In genomic region chr1:43377491-43378263, GRCm38 (mm10) we compare ENCODE assay signal across 24 mouse cellular contexts.
"Had no signal": no experiment of that assay in that cellular context is flagged by ENCODE, and none has a peak within 500 bp of the region (broad histone marks: within the 10 kb centered on the region; RNA-seq: fewer than 3 reads in every experiment).

No protein-coding gene starts in this region.

- H3K4me3 ChIP-seq: forebrain, embryonic 15.5 days; heart, adult 2 months; heart, embryonic 13.5 days; heart, embryonic 15.5 days; hindbrain, embryonic 13.5 days; hindbrain, embryonic 15.5 days; limb, embryonic 13.5 days; limb, embryonic 15.5 days; liver, embryonic 13.5 days; liver, embryonic 15.5 days had no signal

- ATAC-seq: forebrain, embryonic 15.5 days; forebrain, postnatal 0 days; hindbrain, postnatal 0 days had no signal

- H3K9ac ChIP-seq: forebrain, embryonic 15.5 days; forebrain, postnatal 0 days; heart, embryonic 13.5 days; heart, embryonic 15.5 days; hindbrain, embryonic 13.5 days; hindbrain, embryonic 15.5 days; limb, embryonic 13.5 days; limb, embryonic 15.5 days; liver, embryonic 13.5 days; liver, embryonic 15.5 days had no signal

- H3K4me1 ChIP-seq: forebrain, embryonic 15.5 days; heart, embryonic 13.5 days; heart, embryonic 15.5 days; hindbrain, embryonic 13.5 days; hindbrain, embryonic 15.5 days; limb, embryonic 13.5 days; limb, embryonic 15.5 days; liver, embryonic 13.5 days; liver, embryonic 15.5 days had no signal

- DNase-seq: forebrain, postnatal 0 days; gastrocnemius, postnatal 14 days; gastrocnemius, postnatal 36 days; heart, adult 11 months; heart, adult 2 months; heart, postnatal 14 days; heart, postnatal 36 days; kidney, adult 2 months; kidney, adult 9 months; kidney, postnatal 36 days; layer of hippocampus, adult 9-11 months; layer of hippocampus, postnatal 36 days; left cerebral cortex, postnatal 4 days; liver, embryonic 13.5 days had no signal

- H3K4me2 ChIP-seq: forebrain, embryonic 15.5 days; heart, embryonic 11.5 days; heart, embryonic 13.5 days; heart, embryonic 15.5 days; hindbrain, embryonic 13.5 days; hindbrain, embryonic 15.5 days; limb, embryonic 13.5 days; limb, embryonic 15.5 days; liver, embryonic 13.5 days; liver, embryonic 15.5 days had no signal

- H3K27ac ChIP-seq: forebrain, embryonic 15.5 days; heart, adult 2 months; heart, embryonic 13.5 days; heart, embryonic 15.5 days; hindbrain, embryonic 13.5 days; hindbrain, embryonic 15.5 days; hindbrain, postnatal 0 days; limb, embryonic 13.5 days; limb, embryonic 15.5 days; liver, embryonic 13.5 days; liver, embryonic 15.5 days had no signal

- H3K9me3 ChIP-seq: forebrain, embryonic 15.5 days; heart, embryonic 13.5 days; heart, embryonic 15.5 days; hindbrain, embryonic 13.5 days; hindbrain, embryonic 15.5 days; limb, embryonic 13.5 days; limb, embryonic 15.5 days; liver, embryonic 13.5 days; liver, embryonic 15.5 days had no signal

- H3K36me3 ChIP-seq: forebrain, embryonic 15.5 days; heart, embryonic 13.5 days; heart, embryonic 15.5 days; hindbrain, embryonic 13.5 days; hindbrain, embryonic 15.5 days; limb, embryonic 13.5 days; limb, embryonic 15.5 days; liver, embryonic 13.5 days; liver, embryonic 15.5 days had no signal

- H3K27me3 ChIP-seq: forebrain, embryonic 15.5 days; heart, embryonic 13.5 days; heart, embryonic 15.5 days; hindbrain, embryonic 13.5 days; hindbrain, embryonic 15.5 days; limb, embryonic 13.5 days; limb, embryonic 15.5 days; liver, embryonic 13.5 days; liver, embryonic 15.5 days had no signal
